Mouse (Mus musculus) C2C12 (cell line): ENCODE data around the gene Cox15.

Experiments used
- CEBPB ChIP-seq: IDR thresholded peaks from one replicate; pipeline ENCODE4 v1.6.1; 2011; ENCODE audit warnings: low read depth, mild to moderate bottlenecking, control low read depth, moderate library complexity
- CTCF ChIP-seq: IDR thresholded peaks from one replicate; pipeline ENCODE4 v1.5.1; 2011; ENCODE audit not compliant: control insufficient read depth, insufficient read depth, insufficient read length
- MAX ChIP-seq: IDR thresholded peaks from one replicate; pipeline ENCODE4 v1.6.1; 2011; ENCODE audit warnings: mild to moderate bottlenecking, control low read depth
- MYOD1 ChIP-seq: IDR thresholded peaks from one replicate; pipeline ENCODE4 v1.6.1; 2011; ENCODE audit warnings: low read depth; ENCODE audit not compliant: control insufficient read depth, insufficient read length
- MYOG ChIP-seq: IDR thresholded peaks from one replicate; pipeline ENCODE4 v1.6.1; 2011; ENCODE audit not compliant: control insufficient read depth, insufficient read length; ENCODE audit errors: extremely low read depth
- USF1 ChIP-seq: IDR thresholded peaks from one replicate; pipeline ENCODE4 v1.6.1; 2011; ENCODE audit warnings: low read depth, mild to moderate bottlenecking, control low read depth, moderate library complexity

- TF ChIP-seq CTCF (no peak), MAX (no peak), MYOG (no peak), USF1 (no peak), CEBPB (no peak), MYOD1 (no peak)
These were observed 39.7 kb upstream of the Cox15 start for GRCm38 (mm10) chr19:43792537-43792936.
